Mouse (Mus musculus): ENCODE data around the gene Arhgap24.

The Arhgap24 gene

GRCm38 (mm10) chr5:102481215-102482211 lies at the start of gene Arhgap24:
Gene Arhgap24 (plus strand): TSS chr5:102481391.
- peak; percentile 21 for DNase-seq

- no peak for DNase-seq
Measured at GRCm38 (mm10) chr5:102434182-102434581, 47.0 kb upstream of the Arhgap24 start.

GRCm38 (mm10) chr5:102436581-102436980 lies 44.6 kb upstream of the Arhgap24 start:
- no peak for DNase-seq

GRCm38 (mm10) chr5:102439119-102439877 lies 41.9 kb upstream of the Arhgap24 start:
- no peak for DNase-seq

- no peak for DNase-seq
Measured at GRCm38 (mm10) chr5:102447436-102447835, 33.8 kb upstream of the Arhgap24 start.

- DNase-seq = no peak
Measured at GRCm38 (mm10) chr5:102450897-102451296, 30.3 kb upstream of the Arhgap24 start.

- no peak for DNase-seq
Measured at GRCm38 (mm10) chr5:102452079-102452797, 29.0 kb upstream of the Arhgap24 start.

GRCm38 (mm10) chr5:102453324-102453723 lies 27.9 kb upstream of the Arhgap24 start:
- no peak for DNase-seq

- no peak for DNase-seq
Measured at GRCm38 (mm10) chr5:102455247-102455646, 25.9 kb upstream of the Arhgap24 start.

GRCm38 (mm10) chr5:102460452-102461197 lies 20.6 kb upstream of the Arhgap24 start:
- no peak for DNase-seq

GRCm38 (mm10) chr5:102462948-102463347 lies 18.2 kb upstream of the Arhgap24 start:
- no peak for DNase-seq

GRCm38 (mm10) chr5:102465372-102465771 lies 15.8 kb upstream of the Arhgap24 start:
- no peak for DNase-seq

GRCm38 (mm10) chr5:102468292-102468691 lies 12.9 kb upstream of the Arhgap24 start:
- no peak for DNase-seq

- no peak for DNase-seq
Measured at GRCm38 (mm10) chr5:102470284-102470683, 10.9 kb upstream of the Arhgap24 start.

- DNase-seq = no peak
Measured at GRCm38 (mm10) chr5:102478076-102478475, 3.1 kb upstream of the Arhgap24 start.

- DNase-seq = no peak
Measured at GRCm38 (mm10) chr5:102483285-102483975, 2.2 kb downstream of the Arhgap24 start.

- no peak for DNase-seq
Measured at GRCm38 (mm10) chr5:102491554-102491953, 10.4 kb downstream of the Arhgap24 start.

GRCm38 (mm10) chr5:102492152-102492551 lies 11.0 kb downstream of the Arhgap24 start:
- no peak for DNase-seq

- DNase-seq = no peak
Measured at GRCm38 (mm10) chr5:102494827-102495226, 13.6 kb downstream of the Arhgap24 start.

GRCm38 (mm10) chr5:102497205-102497604 lies 16.0 kb downstream of the Arhgap24 start:
- no peak for DNase-seq

- no peak for DNase-seq
Measured at GRCm38 (mm10) chr5:102498747-102499146, 17.6 kb downstream of the Arhgap24 start.

GRCm38 (mm10) chr5:102502333-102502732 lies 21.1 kb downstream of the Arhgap24 start:
- no peak for DNase-seq
